Mouse (Mus musculus) urinary bladder, adult 2 months (tissue): Measurements from ENCODE around the gene Cul3. TPM values are rescaled to one million over a fixed set of nuclear protein-coding genes. Genes with fewer than 3 reads are reported as not detected.

Source experiments
- DNase-seq: peaks from one replicate; pipeline ENCODE4 v3.0.0; 2022; ENCODE audit warnings: low spot score
- polyA plus RNA-seq: library from polyadenylated mRNA; depleted of rRNA; stranded (reverse); fragments of >200 nt; gene quantifications from 2 replicates; pipeline ENCODE4 v1.2.3, GENCODE M21; 2012; rRNA removed

The Cul3 gene
- polyA plus RNA-seq, 1 experiment: 61.6 TPM

DNA sequence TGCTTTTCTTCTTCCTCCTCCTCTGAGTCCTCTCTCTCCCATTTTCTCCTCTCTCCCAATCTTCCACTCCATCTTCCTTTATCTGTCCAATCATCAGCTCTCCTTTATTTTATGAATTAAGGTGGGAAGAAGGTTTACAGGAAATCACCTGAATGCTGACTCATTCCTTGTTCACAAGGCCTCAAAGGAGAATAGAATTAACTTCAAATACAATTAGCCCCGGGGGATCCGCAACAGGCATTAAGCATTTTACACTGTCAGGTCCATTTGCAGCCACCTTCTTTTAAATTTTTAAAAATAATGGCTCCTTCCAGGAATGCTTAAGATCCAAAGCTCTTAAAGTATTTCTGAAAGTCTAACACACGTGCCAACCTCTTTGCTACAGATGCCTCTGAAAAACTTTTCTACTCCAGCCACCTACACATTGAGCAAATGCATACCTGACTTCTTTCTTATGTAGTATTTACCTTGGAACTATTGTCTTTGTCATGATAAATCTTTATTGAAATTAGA, 24.7 kb downstream of the Cul3 start:
- DNase-seq: no peak

DNA sequence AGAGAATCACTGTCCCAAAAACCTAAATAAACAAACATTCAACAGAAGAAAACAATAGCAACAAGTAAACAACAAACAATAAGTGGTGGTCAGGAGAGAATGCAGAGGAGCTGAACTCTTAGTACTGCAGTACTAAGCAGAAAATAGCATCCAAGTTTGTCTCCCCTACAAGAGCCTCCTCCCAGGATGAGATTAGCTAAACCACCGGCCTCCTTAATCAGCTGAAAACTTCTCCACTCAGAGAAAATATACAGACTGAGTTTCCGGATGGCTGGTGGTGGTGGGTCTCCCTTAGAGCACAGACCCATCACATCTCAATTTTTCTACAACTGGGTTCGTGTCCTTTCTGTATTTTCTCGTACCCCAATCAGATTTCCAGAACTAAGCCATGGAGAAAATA, 47.0 kb downstream of the Cul3 start:
- DNase-seq: no peak

DNA sequence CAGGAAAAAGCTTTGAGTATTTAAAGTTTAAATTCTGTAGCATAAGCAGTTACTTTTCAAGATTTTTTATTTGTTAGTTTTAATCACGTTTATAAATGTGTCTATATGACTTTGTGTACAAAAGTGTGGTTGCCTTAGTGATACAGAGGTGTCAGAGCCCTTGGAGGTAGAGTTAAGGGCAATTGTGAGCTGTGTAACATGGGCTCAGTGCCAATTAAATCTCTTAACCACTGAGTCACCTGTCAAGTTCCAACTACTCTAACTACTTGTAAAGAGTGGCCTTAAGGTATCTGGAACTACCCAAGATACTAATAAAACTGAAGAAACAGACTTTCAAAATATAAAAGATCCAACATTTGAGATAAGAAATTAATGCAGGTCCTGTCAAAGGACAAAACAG, 61.5 kb downstream of the Cul3 start:
- DNase-seq: no peak

DNA sequence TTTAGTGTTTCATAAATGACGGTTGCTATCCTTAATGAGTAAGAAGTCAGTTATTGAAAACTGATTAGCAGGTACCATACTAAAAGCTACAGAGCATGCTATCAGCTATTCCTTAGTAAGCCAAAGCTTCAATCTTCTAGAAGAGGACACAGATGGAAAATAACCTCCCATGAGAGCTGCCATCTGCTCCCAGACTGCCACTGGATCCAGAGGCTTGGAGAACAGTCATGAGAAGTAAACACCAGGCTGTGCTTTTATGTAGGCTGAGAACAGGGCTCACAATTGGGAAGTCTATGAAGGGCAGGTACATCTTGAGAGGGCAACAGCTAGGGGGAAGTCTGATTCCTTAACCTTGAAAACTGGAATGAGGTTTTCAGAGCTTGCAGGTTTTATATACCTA, 79.8 kb downstream of the Cul3 start:
- DNase-seq: no peak

DNA sequence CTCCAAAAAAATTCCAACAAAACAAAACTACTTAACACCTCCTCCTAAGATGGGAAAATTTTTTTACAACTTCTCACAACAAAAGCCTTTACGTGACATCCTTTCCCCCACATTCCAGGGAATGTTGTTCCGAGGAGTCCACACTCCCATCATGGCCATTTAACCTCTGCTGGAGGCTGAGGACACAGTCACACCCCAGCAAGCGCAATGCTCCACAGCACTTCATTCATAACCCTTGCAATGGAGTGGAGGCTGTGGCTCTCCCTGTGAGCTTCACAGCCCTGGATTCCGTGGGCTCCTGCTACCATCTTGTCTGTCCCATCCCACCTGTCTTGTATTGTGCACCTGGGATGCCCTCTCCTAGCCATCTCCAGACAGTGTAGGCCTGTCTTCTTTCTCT, 81.6 kb downstream of the Cul3 start:
- no peak for DNase-seq

DNA sequence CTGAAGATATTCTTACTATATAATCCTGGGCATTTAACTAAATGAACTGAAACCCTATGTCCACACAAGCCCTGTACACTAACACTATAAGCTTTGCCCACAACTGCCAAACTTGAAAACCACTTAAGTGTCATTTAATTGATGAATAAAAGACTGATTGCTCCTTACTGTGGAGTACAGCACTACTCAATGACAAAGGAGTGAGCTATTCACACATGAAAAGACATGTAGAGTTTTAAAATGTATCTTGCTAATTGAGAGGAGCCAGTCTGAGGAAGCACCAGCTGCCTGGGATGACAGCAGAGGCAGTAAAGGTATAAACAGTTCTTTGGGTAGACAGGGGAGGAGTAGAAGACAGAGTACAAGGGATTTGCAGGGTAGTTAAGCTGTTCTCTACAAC, 87.0 kb downstream of the Cul3 start:
- DNase-seq: no peak

DNA sequence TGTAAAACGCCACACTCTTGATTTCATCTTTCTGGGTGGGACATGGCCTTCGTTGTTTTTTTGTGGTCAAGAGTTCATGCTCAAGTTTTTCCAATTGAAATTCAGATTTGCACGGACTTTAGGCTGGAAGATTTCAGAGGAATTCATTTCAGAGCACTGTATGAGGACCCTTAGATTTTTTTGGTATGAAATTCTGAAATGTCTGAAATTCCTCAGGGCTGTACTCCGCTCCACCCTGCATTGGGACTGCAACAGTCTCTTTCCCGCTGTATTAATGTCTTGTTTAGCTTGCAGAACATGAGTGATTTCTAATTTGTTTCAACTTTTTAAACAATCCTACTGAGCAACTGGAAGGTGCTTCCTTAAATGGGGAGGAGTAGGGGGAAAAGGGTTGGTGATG, 90.0 kb downstream of the Cul3 start:
- DNase-seq: no peak

DNA sequence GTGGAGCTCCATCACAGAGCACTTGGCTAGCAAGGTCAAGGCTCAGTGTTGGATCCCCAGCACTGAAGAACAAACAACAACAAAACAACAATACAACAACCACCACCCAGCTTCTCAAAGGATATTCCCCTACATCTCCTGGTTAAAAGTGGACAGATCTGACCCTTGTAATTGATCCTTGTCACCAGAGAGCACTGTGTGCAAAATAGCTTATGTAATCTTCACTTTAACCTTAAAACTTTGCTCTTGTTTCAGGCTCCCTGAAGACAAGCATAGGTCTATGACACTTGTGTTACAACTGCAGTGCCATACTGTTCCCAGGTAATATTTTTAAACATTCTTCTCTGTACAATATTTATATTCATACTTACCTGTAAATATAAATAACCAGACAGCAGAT, 93.1 kb downstream of the Cul3 start:
- no peak for DNase-seq

DNA sequence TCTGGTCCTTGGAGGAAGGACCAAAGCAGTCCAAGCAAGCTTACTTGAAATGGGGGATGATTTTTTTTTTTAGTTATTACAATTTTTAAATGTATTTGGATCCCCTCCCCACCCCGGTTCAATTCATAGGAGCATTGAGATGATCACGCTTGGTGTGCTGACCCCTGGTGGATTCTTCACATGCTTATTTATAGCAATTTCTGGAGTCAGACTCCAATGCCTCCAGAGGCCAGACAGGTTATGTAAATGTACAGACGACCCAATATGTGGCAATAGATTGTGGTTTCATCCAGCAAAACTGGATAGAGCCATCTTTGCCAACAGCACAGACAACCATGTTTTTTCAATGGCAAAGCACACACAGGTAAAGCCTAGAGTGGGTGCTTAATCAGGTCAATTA, 96.2 kb downstream of the Cul3 start:
- DNase-seq: no peak

DNA sequence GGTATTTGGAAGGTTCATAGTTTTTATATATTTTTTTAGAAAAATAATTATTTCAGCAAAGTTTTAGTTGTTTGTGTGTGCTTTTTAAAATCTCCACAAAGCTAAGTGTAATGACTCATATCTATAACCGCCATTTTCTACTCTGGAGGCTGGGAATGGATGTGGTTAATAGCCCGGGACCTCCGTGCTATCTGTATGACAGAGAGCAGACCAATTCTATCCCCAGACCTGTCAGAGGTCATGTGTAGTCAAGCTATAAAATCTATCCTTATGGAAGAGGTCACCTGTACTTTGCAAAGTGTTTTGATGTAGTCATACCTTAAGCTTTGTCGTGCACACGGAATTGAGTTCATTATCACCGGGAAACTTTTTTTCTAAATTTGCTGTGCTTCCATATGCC, 98.7 kb downstream of the Cul3 start:
- no peak for DNase-seq

DNA sequence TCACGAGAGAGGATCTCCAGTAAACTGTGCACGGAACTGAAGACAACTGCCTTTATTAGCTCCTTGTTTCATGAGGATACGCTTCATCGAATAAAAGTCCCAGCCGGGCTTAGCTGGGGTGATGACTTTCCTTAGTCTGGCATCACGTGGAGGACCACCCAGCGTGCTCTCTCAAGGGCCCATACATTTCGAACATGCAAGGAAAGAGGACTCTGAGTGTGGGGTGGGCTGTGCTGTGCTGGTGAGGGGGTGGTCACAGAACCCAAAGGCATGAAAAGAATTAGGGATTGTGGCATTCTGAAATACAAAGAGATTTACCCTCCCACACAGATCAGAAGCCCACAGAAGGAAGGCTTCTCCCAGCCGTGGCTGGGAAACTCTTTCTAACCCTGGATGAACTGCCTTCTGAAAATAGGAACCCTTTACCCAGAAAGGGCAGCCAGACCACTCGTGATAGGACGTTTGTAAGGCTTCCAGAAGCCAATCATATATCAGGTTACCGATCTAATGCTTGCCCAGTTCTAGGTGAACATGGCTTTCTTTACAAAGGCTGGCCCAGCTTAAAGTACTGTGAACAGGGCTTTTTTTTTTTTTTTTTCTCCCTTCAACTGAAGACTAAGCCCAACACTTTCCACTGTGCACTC, 100.1 kb downstream of the Cul3 start:
- DNase-seq: no peak

DNA sequence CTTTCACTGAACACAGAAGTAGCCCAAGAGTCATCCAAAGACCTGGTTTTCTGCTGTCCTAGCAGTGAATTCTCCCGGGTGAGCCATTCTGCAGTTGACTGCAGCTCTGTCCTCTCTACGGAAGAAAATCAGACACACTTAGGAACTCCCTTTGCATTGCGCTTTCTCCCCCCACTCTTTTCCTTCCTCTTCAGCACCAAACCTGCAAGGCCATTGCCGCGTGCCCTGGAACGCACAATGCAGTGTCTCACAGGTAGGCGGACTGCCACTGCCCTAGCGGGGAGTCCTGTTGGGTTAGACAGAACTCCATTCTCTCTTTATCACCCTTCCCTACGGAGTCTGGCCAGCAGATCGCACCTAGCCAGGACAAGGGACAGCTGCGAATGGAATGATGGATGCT, 100.8 kb downstream of the Cul3 start:
- DNase-seq: no peak

DNA sequence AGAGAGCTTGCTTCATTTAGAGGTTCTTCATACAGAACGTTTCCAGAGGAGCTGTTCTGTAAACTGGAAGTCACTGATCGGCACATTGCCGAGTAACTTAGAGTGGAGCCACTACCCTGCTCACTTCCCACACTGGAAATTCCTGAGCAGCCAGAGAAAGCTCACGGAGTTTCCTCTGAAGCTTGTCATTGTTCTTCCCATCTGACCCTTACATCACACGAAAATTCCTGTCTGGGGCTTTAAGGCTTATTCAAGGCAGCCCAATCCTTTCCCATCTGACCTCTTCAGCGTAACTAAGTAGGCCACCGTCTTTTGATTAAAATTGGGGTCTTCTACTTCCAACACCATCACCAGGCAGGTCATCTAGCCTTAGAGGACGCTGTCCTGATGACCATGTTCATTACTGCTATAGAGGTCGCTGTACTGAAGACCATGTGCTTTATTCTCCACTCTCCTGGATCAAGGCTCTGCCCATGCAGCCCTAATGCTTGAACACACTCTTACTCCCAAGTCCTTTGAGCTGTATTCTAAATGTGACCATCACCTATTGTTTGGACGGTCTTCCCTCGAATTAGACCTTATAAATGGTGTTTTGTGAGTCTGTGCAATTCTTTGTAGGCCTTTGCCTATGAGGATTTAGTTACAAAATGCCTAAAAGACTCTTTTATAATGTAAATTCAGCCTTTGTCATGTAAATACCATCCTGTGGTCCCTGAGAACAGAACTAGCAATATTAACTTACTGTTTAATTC, 103.2 kb downstream of the Cul3 start:
- DNase-seq: no peak

DNA sequence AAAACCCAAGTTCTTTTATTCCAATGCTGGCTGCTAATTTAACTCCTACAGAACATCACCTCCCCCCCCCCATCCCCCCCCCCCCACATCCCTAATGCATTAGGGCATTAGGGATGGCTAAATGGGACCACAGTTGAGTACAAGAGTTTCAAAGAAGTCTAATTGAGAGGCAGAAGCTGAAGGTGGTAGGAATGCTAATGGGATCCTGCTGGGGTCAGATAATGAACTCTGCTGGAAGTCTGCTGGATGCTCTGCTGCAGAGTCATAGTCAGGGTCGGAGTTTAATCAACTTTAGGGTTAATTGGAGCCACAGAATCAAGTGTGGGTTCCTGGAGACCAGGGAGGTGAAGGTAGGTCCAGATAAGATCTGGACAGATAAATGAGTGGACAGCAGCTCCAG, 104.2 kb downstream of the Cul3 start:
- DNase-seq: no peak

DNA sequence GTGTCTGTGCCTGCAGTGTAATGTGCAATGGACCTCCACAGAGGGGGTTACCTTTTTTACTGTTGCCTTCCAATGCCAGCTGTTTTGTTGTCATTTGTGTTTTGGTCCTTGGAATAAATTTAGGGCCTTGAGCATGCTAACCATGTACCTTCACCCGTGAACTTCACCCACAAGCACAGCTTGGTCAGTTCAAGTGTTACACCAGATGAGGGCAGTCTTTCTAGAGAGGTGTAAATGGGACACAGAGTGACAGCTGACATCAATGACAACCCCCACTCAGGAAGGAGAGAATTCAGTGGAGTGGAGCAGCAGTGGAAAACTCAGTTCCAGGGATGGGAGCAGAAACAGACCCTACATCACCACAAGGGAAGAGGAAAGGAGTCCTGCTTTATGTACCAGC, 109.7 kb downstream of the Cul3 start:
- DNase-seq: no peak

DNA sequence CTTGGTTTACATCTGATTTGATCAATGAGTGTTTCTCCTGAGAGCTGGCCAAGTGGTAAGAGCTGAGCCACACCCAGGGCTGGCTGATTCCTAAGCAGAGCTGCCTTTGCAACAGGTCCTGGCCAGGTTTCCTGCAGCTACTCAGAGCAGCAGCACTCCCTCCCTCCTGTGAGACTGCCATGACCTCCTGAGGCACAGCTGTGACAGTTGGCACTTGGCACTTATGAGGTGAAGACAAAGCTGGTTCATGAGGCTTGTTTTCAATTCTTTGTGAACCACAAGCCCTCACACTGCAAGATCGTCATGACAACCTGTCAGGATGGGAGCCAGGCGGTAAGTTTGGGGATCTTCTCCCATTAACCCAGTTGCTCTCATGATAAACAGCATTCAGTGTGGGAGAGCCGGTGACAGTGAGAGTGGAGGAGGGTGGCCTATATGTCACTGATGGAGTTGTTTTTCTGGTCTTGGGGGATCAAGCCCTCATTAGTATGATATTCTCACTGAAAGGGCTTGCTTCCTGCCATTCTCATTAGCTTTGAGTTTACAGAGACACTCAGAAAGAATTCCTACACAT, 115.4 kb downstream of the Cul3 start:
- DNase-seq: no peak

DNA sequence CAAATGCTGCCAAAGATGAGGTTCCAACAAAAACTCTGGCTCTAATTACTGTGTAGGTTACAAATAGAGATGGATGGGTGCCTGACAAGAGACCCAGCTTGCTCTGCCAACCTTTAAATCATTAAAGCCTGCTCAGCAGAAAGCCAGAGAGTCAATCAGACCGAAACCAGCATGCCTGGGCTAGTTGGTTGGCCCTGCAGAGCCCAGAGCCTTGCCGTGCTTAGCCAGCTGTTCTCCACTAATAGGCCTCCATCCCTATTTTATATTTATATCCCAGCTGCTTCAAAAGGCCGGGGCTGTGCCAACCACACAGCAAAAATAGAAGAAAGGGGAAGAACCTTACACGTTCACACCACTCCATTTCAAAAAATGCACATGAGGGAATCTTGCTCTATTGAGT, 119.1 kb downstream of the Cul3 start:
- DNase-seq: no peak

DNA sequence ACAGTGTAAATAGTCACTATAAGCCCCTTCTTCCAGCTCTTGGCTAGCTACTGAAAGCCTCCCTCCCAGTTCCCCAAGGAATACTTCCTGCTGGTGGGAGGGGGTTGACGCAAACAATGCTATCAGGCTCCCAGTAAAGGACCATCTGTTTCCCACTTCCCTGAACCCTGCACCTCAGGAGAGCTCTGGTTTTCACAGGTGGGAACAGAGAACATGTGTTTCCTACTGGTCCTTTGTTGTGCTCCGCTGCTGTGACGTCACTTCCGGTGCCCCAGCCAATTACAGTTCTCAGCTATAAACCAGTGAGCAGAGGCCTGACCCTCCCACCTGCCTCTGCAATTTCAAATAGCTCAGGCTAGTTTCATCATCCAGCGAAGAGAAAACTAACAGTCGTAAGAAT, 122.0 kb downstream of the Cul3 start, which contains the start of gene Fam124b:
TSS of gene Fam124b (minus strand) at position 206 of the 400 bp plus-strand sequence.
- no peak for DNase-seq

Other genes starting within 250 kb of the Cul3 start
- gene Fam124b, start 122.0 kb downstream of the Cul3 start, polyA plus RNA-seq: 0.01 and 0.06 TPM in 2 replicates
- gene Gm45261, start 121.0 kb upstream of the Cul3 start, polyA plus RNA-seq: not detected in 2 replicates